Comparison of ENCODE assay signal across 9 mouse cellular contexts in genomic region chr14:60694215-60694997, GRCm38 (mm10).
DNase-seq lines count a peak whose midpoint lies in the region; ATAC-seq lines count a peak whose summit lies in the region.
"Had no signal": no experiment of that assay in that cellular context is flagged by ENCODE, and none has a peak within 500 bp of the region (broad histone marks: within the 10 kb centered on the region; RNA-seq: fewer than 3 reads in every experiment).

No protein-coding gene starts in this region.

- DNase-seq in heart, adult 8-10 months (ENCODE audit: low spot score): peak; percentile 72
- peak; percentile 34 to 61 for DNase-seq in CD8-positive naive resting alpha-beta T cell, adult 2 months (ENCODE audit: low read depth in 2 of 2, low spot score in 2 of 2)
- DNase-seq in cerebellum, adult 11-12 months: peak; percentile 42
- peak; percentile 55 for DNase-seq in forelimb bud, embryonic 11.5 days (ENCODE audit: low read depth, low spot score)
- peak; percentile 80 to 82 for DNase-seq in kidney, postnatal 4 days
- peak; percentile 66 for DNase-seq in mesoderm, embryonic 11.5 days (ENCODE audit: low read depth, low spot score)
- DNase-seq in testis, postnatal 10 days (ENCODE audit: low spot score): peak; percentile 87

- H3K36me3 ChIP-seq in heart, embryonic 11.5 days (ENCODE audit: control insufficient read depth, insufficient read depth, low read length): no peaks in the 10 kb centered on the region

- WGBS in heart, embryonic 11.5 days (ENCODE audit: insufficient replicate concordance): 68% methylated on average over 14 of the region's 14 CpGs

- no peak overlapping the region for H3K4me2 ChIP-seq in heart, embryonic 11.5 days

- no peak overlapping the region for H3K9ac ChIP-seq in heart, embryonic 11.5 days (ENCODE audit: low read depth, low read length)

- no peak overlapping the region for H3K27ac ChIP-seq in heart, embryonic 11.5 days (ENCODE audit: low read depth, low read length)

- no peak for ATAC-seq in heart, embryonic 11.5 days (replicated peaks; ENCODE audit: insufficient number of reproducible peaks, low FRiP score, low TSS enrichment)

- no peaks in the 10 kb centered on the region for H3K27me3 ChIP-seq in heart, embryonic 11.5 days (ENCODE audit: control insufficient read depth, insufficient read depth, low read length)

- H3K4me1 ChIP-seq in heart, embryonic 11.5 days (ENCODE audit: control insufficient read depth, insufficient read depth, low read length): peaks cover 3% of the 10 kb centered on the region; the same call in 1 of the 2 replicates

- H3K4me3 ChIP-seq in heart, embryonic 11.5 days (ENCODE audit: low read depth, low read length): no peak overlapping the region
- H3K4me3 ChIP-seq: myocyte had no signal

- H3K9me3 ChIP-seq in heart, embryonic 11.5 days (replicated peaks; ENCODE audit: control insufficient read depth, low read length): no peaks in the 10 kb centered on the region
